14 mouse cellular contexts compared by ENCODE assay signal in genomic region chr4:106815396-106816324, GRCm38 (mm10). TPM values are rescaled to one million over a fixed set of nuclear protein-coding genes. Genes with fewer than 3 reads are reported as not detected.
DNase-seq lines count a peak whose midpoint lies in the region; ATAC-seq and TF ChIP-seq lines count a peak whose summit lies in the region.
"Had no signal": no experiment of that assay in that cellular context is flagged by ENCODE, and none has a peak within 500 bp of the region (broad histone marks: within the 10 kb centered on the region; RNA-seq: fewer than 3 reads in every experiment).

No protein-coding gene starts in this region.

- no peak overlapping the region for H3K9ac ChIP-seq in embryonic facial prominence, embryonic 11.5 days (replicated peaks; ENCODE audit: low read length)
- H3K9ac ChIP-seq in neural tube, embryonic 11.5 days (ENCODE audit: low read length), result no peak overlapping the region
- no peak overlapping the region for H3K9ac ChIP-seq in limb, embryonic 12.5 days (replicated peaks)
- H3K9ac ChIP-seq: liver, embryonic 15.5 days had no signal

- no peak overlapping the region for H3K27ac ChIP-seq in embryonic facial prominence, embryonic 11.5 days (replicated peaks; ENCODE audit: low read depth, low read length)
- H3K27ac ChIP-seq in embryonic facial prominence, embryonic 10.5 days (replicated peaks), result no peak overlapping the region
- H3K27ac ChIP-seq in neural tube, embryonic 11.5 days (ENCODE audit: low read depth, low read length), result no peak overlapping the region
- peak overlapping the region; percentile 51 for H3K27ac ChIP-seq in limb, embryonic 12.5 days
- H3K27ac ChIP-seq in left cerebral cortex, adult 2 months, result no peak overlapping the region
- H3K27ac ChIP-seq: liver, embryonic 15.5 days had no signal

- DNase-seq in embryonic facial prominence, embryonic 11.5 days (ENCODE audit: low spot score), result peak; percentile 23
- DNase-seq in embryonic facial prominence, embryonic 10.5 days (ENCODE audit: low spot score), result no peak
- peak; percentile 9 for DNase-seq in neural tube, embryonic 11.5 days (ENCODE audit: low spot score)
- no peak for DNase-seq in neural tube, embryonic 10.5 days (ENCODE audit: extremely low spot score, low spot score)
- peak; percentile 90 for DNase-seq in retina, postnatal 1 day
- no peak for DNase-seq in yolk sac, embryonic 10.5 days (ENCODE audit: low spot score)
- no peak for DNase-seq in left cerebral cortex, adult 2 months (ENCODE audit: extremely low spot score in 1 of 2, low spot score in 2 of 2)
- DNase-seq: adrenal gland, postnatal 14 days; cerebellum, postnatal 36 days; heart, postnatal 10 days; kidney, postnatal 10 days; right cerebral cortex, adult 18-20 months had no signal

- H3K4me2 ChIP-seq in embryonic facial prominence, embryonic 11.5 days (ENCODE audit: low read depth, low read length), result no peak overlapping the region
- no peak overlapping the region for H3K4me2 ChIP-seq in neural tube, embryonic 11.5 days (ENCODE audit: low read depth)
- peak overlapping the region; percentile 34 for H3K4me2 ChIP-seq in limb, embryonic 12.5 days
- H3K4me2 ChIP-seq: liver, embryonic 15.5 days had no signal

- no peak for ATAC-seq in embryonic facial prominence, embryonic 11.5 days (replicated peaks; ENCODE audit: insufficient number of reproducible peaks, low FRiP score, low TSS enrichment, low read depth)
- ATAC-seq in neural tube, embryonic 11.5 days (ENCODE audit: insufficient read depth, low FRiP score, low TSS enrichment), result no peak; the same call in 1 of the 2 replicates
- peak; percentile 61; the same call in 1 of the 2 replicates for ATAC-seq in limb, embryonic 12.5 days (ENCODE audit: insufficient number of reproducible peaks, insufficient read depth, low FRiP score, low TSS enrichment, low read depth)

- intact Hi-C loops in left cerebral cortex, adult 2 months (cut with DNase I), result no loop called here

- TF ChIP-seq CTCF in left cerebral cortex, adult 2 months (IDR thresholded peaks at IDR 0.05), result no peak

- no peaks in the 10 kb centered on the region for H3K36me3 ChIP-seq in embryonic facial prominence, embryonic 11.5 days (replicated peaks; ENCODE audit: control insufficient read depth, insufficient read depth, low read depth, low read length)
- H3K36me3 ChIP-seq in embryonic facial prominence, embryonic 10.5 days (replicated peaks), result no peaks in the 10 kb centered on the region
- no peaks in the 10 kb centered on the region for H3K36me3 ChIP-seq in neural tube, embryonic 11.5 days (ENCODE audit: control insufficient read depth, insufficient read depth, low read length)
- no peaks in the 10 kb centered on the region for H3K36me3 ChIP-seq in limb, embryonic 12.5 days
- H3K36me3 ChIP-seq: liver, embryonic 15.5 days had no signal

- no peak overlapping the region for H3K4me3 ChIP-seq in embryonic facial prominence, embryonic 11.5 days (ENCODE audit: low read depth, low read length)
- H3K4me3 ChIP-seq in embryonic facial prominence, embryonic 10.5 days, result no peak overlapping the region
- H3K4me3 ChIP-seq in neural tube, embryonic 11.5 days (ENCODE audit: low read depth, low read length), result no peak overlapping the region
- no peak overlapping the region for H3K4me3 ChIP-seq in limb, embryonic 12.5 days (replicated peaks)
- H3K4me3 ChIP-seq in left cerebral cortex, adult 2 months, result no peak overlapping the region
- H3K4me3 ChIP-seq: liver, embryonic 15.5 days had no signal

- H3K27me3 ChIP-seq in embryonic facial prominence, embryonic 11.5 days (ENCODE audit: control insufficient read depth, insufficient read depth, low read length), result no peaks in the 10 kb centered on the region
- H3K27me3 ChIP-seq in embryonic facial prominence, embryonic 10.5 days (replicated peaks; ENCODE audit: low read depth, poor library complexity, severe bottlenecking), result no peaks in the 10 kb centered on the region
- H3K27me3 ChIP-seq in neural tube, embryonic 11.5 days (ENCODE audit: control insufficient read depth, insufficient read depth, low read length), result no peaks in the 10 kb centered on the region
- H3K27me3 ChIP-seq in limb, embryonic 12.5 days, result no peaks in the 10 kb centered on the region

- 58% methylated on average over 25 of the region's 25 CpGs for WGBS in embryonic facial prominence, embryonic 11.5 days
- 66% methylated on average over 25 of the region's 25 CpGs for WGBS in embryonic facial prominence, embryonic 10.5 days
- whole genome bisulfite sequencing in neural tube, embryonic 11.5 days, result 50% methylated on average over 23 of the region's 25 CpGs
- WGBS in limb, embryonic 12.5 days, result 28% methylated on average over 21 of the region's 25 CpGs

- no peaks in the 10 kb centered on the region for H3K9me3 ChIP-seq in embryonic facial prominence, embryonic 11.5 days (replicated peaks; ENCODE audit: control insufficient read depth, low read length)
- peaks cover 3% of the 10 kb centered on the region; the same call in 1 of the 2 replicates for H3K9me3 ChIP-seq in embryonic facial prominence, embryonic 10.5 days
- no peaks in the 10 kb centered on the region for H3K9me3 ChIP-seq in neural tube, embryonic 11.5 days (ENCODE audit: control insufficient read depth, low read length)
- no peaks in the 10 kb centered on the region for H3K9me3 ChIP-seq in limb, embryonic 12.5 days
- H3K9me3 ChIP-seq: liver, embryonic 15.5 days had no signal

- no peaks in the 10 kb centered on the region for H3K4me1 ChIP-seq in embryonic facial prominence, embryonic 11.5 days (ENCODE audit: control insufficient read depth, insufficient read depth, low read length)
- peaks cover 13% of the 10 kb centered on the region for H3K4me1 ChIP-seq in embryonic facial prominence, embryonic 10.5 days
- H3K4me1 ChIP-seq in neural tube, embryonic 11.5 days (ENCODE audit: control insufficient read depth, insufficient read depth, low read length), result 0 out of 2 replicates have a peak, but pooled peaks cover 3% of the 10 kb centered on the region
- peaks cover 15% of the 10 kb centered on the region for H3K4me1 ChIP-seq in limb, embryonic 12.5 days (replicated peaks)
- H3K4me1 ChIP-seq: liver, embryonic 15.5 days had no signal

RNA-seq across cellular contexts. Expression of gene Acot11, which starts 10.9 kb away (rescaled TPM):
- polyA plus RNA-seq in embryonic facial prominence, embryonic 11.5 days (2014; fragmentation: Nextera tagmentation; extraction: Ambion mirVana), result 1.1 and 1.2 TPM in 2 replicates
- 1.6 and 2.1 TPM in 2 replicates for polyA plus RNA-seq in embryonic facial prominence, embryonic 10.5 days (2016; fragmentation: Nextera tagmentation; extraction: Ambion mirVana)
- polyA plus RNA-seq in neural tube, embryonic 11.5 days (2014; fragmentation: Nextera tagmentation; extraction: Ambion mirVana), result 1.4 and 1.8 TPM in 2 replicates
- polyA plus RNA-seq in limb, embryonic 12.5 days (2016; fragmentation: Nextera tagmentation; extraction: Ambion mirVana), result 4.6 and 6.8 TPM in 2 replicates
- total RNA-seq in left cerebral cortex, adult 2 months (2021), result 10 to 100 TPM; 51.7 to 54.1 TPM

Comparison
In these comparisons a context has a peak if more than half of its experiments do, and no peak if none do; other contexts are left out.
1. DNase-seq: peak in embryonic facial prominence, embryonic 11.5 days (single experiment), neural tube, embryonic 11.5 days (single experiment) and retina, postnatal 1 day (single experiment); none in embryonic facial prominence, embryonic 10.5 days (single experiment), neural tube, embryonic 10.5 days (single experiment), yolk sac, embryonic 10.5 days (single experiment) and left cerebral cortex, adult 2 months (0 of 2).